Mouse (Mus musculus): ENCODE data around the gene Rbfox1. TPM values are rescaled to one million over a fixed set of nuclear protein-coding genes. Genes with fewer than 3 reads are reported as not detected.

Gene Rbfox1
- polyA plus RNA-seq, 1 experiment = not detected

GRCm38 (mm10) chr16:6508924-6509323 lies 623.8 kb downstream of the Rbfox1 start:
- no peak for TF ChIP-seq POLR2A (IDR thresholded peaks at IDR 0.05; ENCODE audit: insufficient read depth, low read depth, low read length)
- no peak for TF ChIP-seq CTCF (IDR thresholded peaks at IDR 0.05; ENCODE audit: insufficient read depth, low read depth, low read length)
- Histone ChIP-seq H3K27ac (ENCODE audit: insufficient read depth, low read depth, low read length) (no peak overlapping the region), H3K4me3 (ENCODE audit: insufficient read depth, low read depth, low read length) (no peak overlapping the region), H3K4me1 (ENCODE audit: control insufficient read depth, insufficient read depth, low read length) (no peaks in the 10 kb centered on the region)
- WGBS = 64% methylated on average over 5 of the region's 5 CpGs

- TF ChIP-seq POLR2A (IDR thresholded peaks at IDR 0.05; ENCODE audit: insufficient read depth, low read depth, low read length) = no peak
- no peak for TF ChIP-seq CTCF (IDR thresholded peaks at IDR 0.05; ENCODE audit: insufficient read depth, low read depth, low read length)
- Histone ChIP-seq H3K4me3 (ENCODE audit: insufficient read depth, low read depth, low read length) (no peak overlapping the region), H3K4me1 (ENCODE audit: control insufficient read depth, insufficient read depth, low read length) (no peaks in the 10 kb centered on the region), H3K27ac (ENCODE audit: insufficient read depth, low read depth, low read length) (no peak overlapping the region)
- WGBS = 75% methylated on average over 3 of the region's 3 CpGs
These were observed 634.3 kb downstream of the Rbfox1 start for GRCm38 (mm10) chr16:6519474-6519873.

- Histone ChIP-seq H3K27ac (ENCODE audit: insufficient read depth, low read depth, low read length) (peak overlapping the region; percentile 58; the same call in 1 of the 2 replicates), H3K4me3 (ENCODE audit: insufficient read depth, low read depth, low read length) (no peak overlapping the region), H3K4me1 (ENCODE audit: control insufficient read depth, insufficient read depth, low read length) (peaks cover 3% of the 10 kb centered on the region; the same call in 1 of the 2 replicates)
- TF ChIP-seq CTCF (IDR thresholded peaks at IDR 0.05; ENCODE audit: insufficient read depth, low read depth, low read length) (no peak), POLR2A (IDR thresholded peaks at IDR 0.05; ENCODE audit: insufficient read depth, low read depth, low read length) (no peak)
- 49% methylated on average over 3 of the region's 3 CpGs for WGBS
These were observed 640.5 kb downstream of the Rbfox1 start for GRCm38 (mm10) chr16:6525507-6526170.

- Histone ChIP-seq H3K4me1 (ENCODE audit: control insufficient read depth, insufficient read depth, low read length) (peaks cover 6% of the 10 kb centered on the region), H3K4me3 (ENCODE audit: insufficient read depth, low read depth, low read length) (no peak overlapping the region), H3K27ac (ENCODE audit: insufficient read depth, low read depth, low read length) (peak overlapping the region; percentile 87)
- TF ChIP-seq CTCF (IDR thresholded peaks at IDR 0.05; ENCODE audit: insufficient read depth, low read depth, low read length) (no peak), POLR2A (IDR thresholded peaks at IDR 0.05; ENCODE audit: insufficient read depth, low read depth, low read length) (no peak)
- whole genome bisulfite sequencing = 56% methylated on average over 3 of the region's 3 CpGs
These were observed 646.3 kb downstream of the Rbfox1 start for GRCm38 (mm10) chr16:6531459-6531858.

- no peak overlapping the region for H3K4me3 ChIP-seq (ENCODE audit: insufficient read depth, low read depth, low read length)
- H3K27ac ChIP-seq (ENCODE audit: insufficient read depth, low read depth, low read length) = peak overlapping the region; percentile 87
- 28% methylated on average over 9 of the region's 9 CpGs for WGBS
- H3K4me1 ChIP-seq (ENCODE audit: control insufficient read depth, insufficient read depth, low read length) = peaks cover 6% of the 10 kb centered on the region
- no peak for TF ChIP-seq POLR2A (IDR thresholded peaks at IDR 0.05; ENCODE audit: insufficient read depth, low read depth, low read length)
- no peak for TF ChIP-seq CTCF (IDR thresholded peaks at IDR 0.05; ENCODE audit: insufficient read depth, low read depth, low read length)
These were observed 647.2 kb downstream of the Rbfox1 start for GRCm38 (mm10) chr16:6532077-6532995.

- H3K4me1 ChIP-seq (ENCODE audit: control insufficient read depth, insufficient read depth, low read length) = no peaks in the 10 kb centered on the region
- H3K27ac ChIP-seq (ENCODE audit: insufficient read depth, low read depth, low read length) = no peak overlapping the region
- TF ChIP-seq CTCF (IDR thresholded peaks at IDR 0.05; ENCODE audit: insufficient read depth, low read depth, low read length) = no peak
- no peak for TF ChIP-seq POLR2A (IDR thresholded peaks at IDR 0.05; ENCODE audit: insufficient read depth, low read depth, low read length)
- H3K4me3 ChIP-seq (ENCODE audit: insufficient read depth, low read depth, low read length) = no peak overlapping the region
- WGBS = 81% methylated on average over 4 of the region's 4 CpGs
These were observed 670.6 kb downstream of the Rbfox1 start for GRCm38 (mm10) chr16:6555776-6556175.

- Histone ChIP-seq H3K27ac (ENCODE audit: insufficient read depth, low read depth, low read length) (no peak overlapping the region), H3K4me3 (ENCODE audit: insufficient read depth, low read depth, low read length) (no peak overlapping the region), H3K4me1 (ENCODE audit: control insufficient read depth, insufficient read depth, low read length) (no peaks in the 10 kb centered on the region)
- 86% methylated on average over 1 of the region's 1 CpGs for WGBS
- TF ChIP-seq POLR2A (IDR thresholded peaks at IDR 0.05; ENCODE audit: insufficient read depth, low read depth, low read length) (no peak), CTCF (IDR thresholded peaks at IDR 0.05; ENCODE audit: insufficient read depth, low read depth, low read length) (no peak)
These were observed 672.6 kb downstream of the Rbfox1 start for GRCm38 (mm10) chr16:6557726-6558125.

- no peak overlapping the region for H3K27ac ChIP-seq (ENCODE audit: insufficient read depth, low read depth, low read length)
- WGBS = 98% methylated on average over 2 of the region's 2 CpGs
- H3K4me1 ChIP-seq (ENCODE audit: control insufficient read depth, insufficient read depth, low read length) = no peaks in the 10 kb centered on the region
- TF ChIP-seq CTCF (IDR thresholded peaks at IDR 0.05; ENCODE audit: insufficient read depth, low read depth, low read length) (no peak), POLR2A (IDR thresholded peaks at IDR 0.05; ENCODE audit: insufficient read depth, low read depth, low read length) (no peak)
- H3K4me3 ChIP-seq (ENCODE audit: insufficient read depth, low read depth, low read length) = no peak overlapping the region
These were observed 699.5 kb downstream of the Rbfox1 start for GRCm38 (mm10) chr16:6584700-6585099.

- no peak for TF ChIP-seq POLR2A (IDR thresholded peaks at IDR 0.05; ENCODE audit: insufficient read depth, low read depth, low read length)
- TF ChIP-seq CTCF (IDR thresholded peaks at IDR 0.05; ENCODE audit: insufficient read depth, low read depth, low read length) = no peak
- H3K4me3 ChIP-seq (ENCODE audit: insufficient read depth, low read depth, low read length) = no peak overlapping the region
- no peaks in the 10 kb centered on the region for H3K4me1 ChIP-seq (ENCODE audit: control insufficient read depth, insufficient read depth, low read length)
- WGBS = 100% methylated on average over 1 of the region's 1 CpGs
- no peak overlapping the region for H3K27ac ChIP-seq (ENCODE audit: insufficient read depth, low read depth, low read length)
These were observed 700.0 kb downstream of the Rbfox1 start for GRCm38 (mm10) chr16:6585204-6585603.

Measured in olfactory bulb, adult 2 months (tissue).